Mouse (Mus musculus) gastrocnemius, adult 18-20 months (tissue): Measurements from ENCODE around the gene Jdp2. TPM values are rescaled to one million over a fixed set of nuclear protein-coding genes. Genes with fewer than 3 reads are reported as not detected.

Source experiments
- DNase-seq: peaks from one replicate; pipeline ENCODE4 v3.0.0; 2021; ENCODE audit warnings: low spot score
- total RNA-seq, 2 experiments: library from RNA; stranded (reverse); gene quantifications; 2 replicates each; pipeline ENCODE4 v1.2.3; 2021

Gene Jdp2
- total RNA-seq, 2 experiments from 2014 or later, result 3.6 to 4.7 TPM

DNA sequence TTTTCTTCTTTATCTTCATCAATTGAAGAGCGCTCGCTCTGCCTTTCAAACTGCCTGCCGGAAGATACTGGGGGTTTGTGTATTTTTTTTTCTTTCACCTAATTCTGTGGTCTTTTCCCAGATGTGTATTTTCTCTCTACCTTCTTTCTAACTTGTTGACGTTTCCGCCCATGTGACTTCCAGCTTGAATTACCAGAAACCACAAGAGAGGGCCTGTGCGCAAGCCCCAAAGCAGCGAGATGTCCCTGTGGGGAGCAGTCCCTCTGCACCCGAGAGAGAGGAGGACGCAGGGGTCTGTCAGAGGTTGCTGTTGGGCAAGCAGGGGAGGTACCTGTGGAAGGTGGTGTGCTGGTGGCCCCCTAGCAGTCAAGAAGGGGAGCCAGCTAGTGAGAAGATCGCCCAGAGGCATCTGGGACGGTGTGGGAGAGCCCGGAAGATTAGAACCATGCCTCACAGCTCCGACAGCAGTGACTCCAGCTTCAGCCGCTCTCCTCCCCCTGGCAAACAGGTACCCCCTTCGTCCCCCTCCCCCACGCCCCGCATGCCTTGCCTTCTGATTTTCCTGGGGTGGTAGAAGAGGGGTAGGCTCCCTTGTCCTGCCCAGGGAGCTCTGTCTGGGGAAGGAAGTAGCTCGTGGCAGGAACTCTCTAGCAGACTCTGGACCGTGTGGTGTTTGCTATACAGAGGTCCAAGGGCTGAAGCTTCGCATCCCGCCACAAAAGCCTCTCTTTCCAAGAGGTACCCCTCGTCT is 87.8 kb downstream of the Jdp2 start, which contains the start of gene Batf:
Gene Batf (plus strand): TSS at position 204 of the 751 bp plus-strand sequence.
- DNase-seq, result no peak

DNA sequence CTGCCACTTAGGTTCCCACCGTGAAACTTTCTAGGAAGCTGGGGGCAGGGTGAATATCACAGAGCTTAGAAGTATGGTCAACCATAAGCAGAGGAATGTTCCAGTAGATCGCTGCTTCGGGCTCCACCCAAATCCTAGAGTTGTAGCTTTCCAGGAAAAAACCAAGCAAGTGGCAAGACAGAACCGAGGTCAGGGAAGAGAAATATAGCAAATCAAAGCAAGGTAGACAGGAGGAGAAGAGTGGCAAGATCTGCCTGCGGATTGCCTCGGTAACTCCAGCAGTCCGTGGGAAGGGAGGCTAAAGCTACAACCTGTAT is 88.3 kb downstream of the Jdp2 start:
- DNase-seq, result no peak

DNA sequence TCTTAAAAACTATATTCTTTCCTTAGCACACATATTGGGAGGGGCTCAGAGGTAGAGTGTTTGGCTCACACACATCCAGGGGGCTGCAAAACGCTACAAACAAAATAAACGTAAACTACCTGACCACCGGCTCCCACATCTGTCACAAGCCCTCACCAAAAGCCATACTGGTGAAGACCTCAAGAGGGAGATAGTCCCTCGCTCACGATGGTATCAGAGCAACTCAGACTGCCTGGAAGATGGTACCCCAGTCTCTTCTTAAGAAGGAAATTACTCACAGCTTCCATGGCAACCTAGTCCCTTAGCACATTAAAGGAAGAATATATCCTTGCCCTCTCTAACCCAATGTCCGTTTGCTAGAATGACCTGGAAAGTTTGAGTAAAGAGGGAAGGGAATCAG is 89.0 kb downstream of the Jdp2 start:
- no peak for DNase-seq

Other genes with a start within 250 kb of the Jdp2 start
- 100 to 1,000 TPM; 121 to 123 TPM for gene Tmed10, start 224.2 kb upstream of the Jdp2 start, total RNA-seq
- gene Fos, start 125.1 kb upstream of the Jdp2 start, total RNA-seq, result 10 to 100 TPM in 1 of 2 experiments, 1 to 10 TPM in 1; 6.5 to 69.9 TPM
- gene Batf, start 87.6 kb downstream of the Jdp2 start, total RNA-seq, result under 1 TPM in 1 of 2 experiments, not detected in 1; 0.32 TPM
- under 1 TPM; 0.21 to 0.38 TPM for gene Flvcr2, start 147.5 kb downstream of the Jdp2 start, total RNA-seq
- gene Erg28, start 225.5 kb downstream of the Jdp2 start, total RNA-seq, result 1 to 10 TPM; 1.9 to 2.3 TPM
- 1 to 10 TPM; 5.8 to 5.9 TPM for gene Ttll5, start 225.6 kb downstream of the Jdp2 start, total RNA-seq